Mouse (Mus musculus) stomach, postnatal 0 days (tissue): ENCODE results near the gene Mrvi1. TPM values are rescaled to one million over a fixed set of nuclear protein-coding genes. Genes with fewer than 3 reads are reported as not detected.
A peak's percentile ranks its signal among the peaks of the same experiment; 100 is the strongest.

Source experiments
- ATAC-seq: fragments of 200-750 bp; cut with Nextera tagmentation; 2 replicates; pipeline ENCODE4 v1.8.0; 2017; ENCODE audit not compliant: low FRiP score, low TSS enrichment
- DNase-seq: peaks from one replicate; pipeline ENCODE4 v3.0.0-alpha.2; 2016; ENCODE audit warnings: low spot score
- H3K27ac ChIP-seq: fragments of 300-500 bp; sonication (generic); replicated peaks from 2 replicates; pipeline ENCODE4 v1.5.1; 2014; ENCODE audit warnings: mild to moderate bottlenecking, control low read depth
- H3K27me3 ChIP-seq: fragments of 300-500 bp; sonication (generic); 2 replicates; pipeline ENCODE4 v1.6.1; 2014; ENCODE audit warnings: low read length; ENCODE audit not compliant: control insufficient read depth, insufficient read depth
- H3K36me3 ChIP-seq: fragments of 300-500 bp; sonication (generic); 2 replicates; pipeline ENCODE4 v1.6.1; 2014; ENCODE audit warnings: low read length, mixed read lengths; ENCODE audit not compliant: control insufficient read depth, insufficient read depth
- H3K4me1 ChIP-seq: fragments of 300-500 bp; sonication (generic); replicated peaks from 2 replicates; pipeline ENCODE4 v1.6.1; 2014; ENCODE audit warnings: antibody characterized with exemption; ENCODE audit not compliant: control insufficient read depth, insufficient read depth
- H3K4me2 ChIP-seq: fragments of 300-500 bp; sonication (generic); replicated peaks from 2 replicates; pipeline ENCODE4 v1.6.1; 2014; ENCODE audit warnings: low read depth, mild to moderate bottlenecking, control low read depth, moderate library complexity
- H3K4me3 ChIP-seq: fragments of 300-500 bp; sonication (generic); 2 replicates; pipeline ENCODE4 v1.5.1; 2014; ENCODE audit warnings: low read depth, low read length, control low read depth
- H3K9ac ChIP-seq: fragments of 300-500 bp; sonication (generic); 2 replicates; pipeline ENCODE4 v1.6.1; 2014; ENCODE audit warnings: mild to moderate bottlenecking, low read length, control low read depth, mixed read lengths
- H3K9me3 ChIP-seq: fragments of 300-500 bp; sonication (generic); 2 replicates; pipeline ENCODE4 v1.6.1; 2016; ENCODE audit warnings: low read length; ENCODE audit not compliant: control insufficient read depth
- CTCF ChIP-seq: IDR thresholded peaks from 2 replicates; pipeline ENCODE4 v1.5.1; 2016; ENCODE audit warnings: antibody characterized with exemption, low read depth, mild to moderate bottlenecking, moderate library complexity
- EP300 ChIP-seq: optimal IDR thresholded peaks from 2 replicates; pipeline ENCODE3; 2016; ENCODE audit warnings: antibody characterized with exemption
- WGBS: fragments of 180-500 bp; shearing (Covaris S2); extraction: QIAGEN DNeasy Blood & Tissue Kit; methylation state at CpG from one replicate; pipeline ENCODE4 v1.1.7; 2014; 5-methylcytosine and 5-hydroxymethylcytosine counted together
- polyA plus RNA-seq: library from polyadenylated mRNA; unstranded; fragments of >200 nt; fragmentation: Nextera tagmentation; extraction: Ambion mirVana; gene quantifications from 2 replicates; pipeline ENCODE4 v1.2.1, GENCODE M21; 2015

The Mrvi1 gene
- polyA plus RNA-seq, 1 experiment from 2014 or later = 8.4 TPM

GRCm38 (mm10) chr7:110853611-110854010 lies 128.7 kb downstream of the Mrvi1 start:
- 43% methylated on average over 10 of the region's 10 CpGs for WGBS
- Histone ChIP-seq H3K9me3 (no peaks in the 10 kb centered on the region), H3K27ac (no peak overlapping the region), H3K27me3 (no peaks in the 10 kb centered on the region), H3K4me1 (no peaks in the 10 kb centered on the region; the same call in 1 of the 2 replicates), H3K36me3 (no peaks in the 10 kb centered on the region), H3K4me3 (no peak overlapping the region), H3K9ac (no peak overlapping the region), H3K4me2 (no peak overlapping the region)
- no peak for ATAC-seq
- no peak for DNase-seq
- TF ChIP-seq CTCF (no peak), EP300 (no peak)

GRCm38 (mm10) chr7:110851541-110852203 lies 130.6 kb downstream of the Mrvi1 start:
- H3K4me2 ChIP-seq = no peak overlapping the region
- H3K9ac ChIP-seq = no peak overlapping the region
- 0 out of 2 replicates have a peak, but pooled peaks have one; percentile 8 for TF ChIP-seq CTCF
- no peak for TF ChIP-seq EP300
- peak; percentile 48 for DNase-seq
- no peaks in the 10 kb centered on the region for H3K9me3 ChIP-seq
- 63% methylated on average over 7 of the region's 7 CpGs for whole genome bisulfite sequencing
- H3K4me1 ChIP-seq = no peaks in the 10 kb centered on the region
- H3K36me3 ChIP-seq = no peaks in the 10 kb centered on the region
- peak overlapping the region; percentile 79 for H3K27ac ChIP-seq
- peak; percentile 82 for ATAC-seq
- no peak overlapping the region for H3K4me3 ChIP-seq
- no peaks in the 10 kb centered on the region for H3K27me3 ChIP-seq

GRCm38 (mm10) chr7:110848371-110848770 lies 133.9 kb downstream of the Mrvi1 start:
- H3K4me3 ChIP-seq = no peak overlapping the region
- ATAC-seq = no peak

GRCm38 (mm10) chr7:110847321-110847720 lies 134.9 kb downstream of the Mrvi1 start:
- no peak for ATAC-seq
- Histone ChIP-seq H3K4me1 (no peaks in the 10 kb centered on the region), H3K36me3 (no peaks in the 10 kb centered on the region), H3K9me3 (no peaks in the 10 kb centered on the region), H3K27ac (no peak overlapping the region), H3K27me3 (no peaks in the 10 kb centered on the region), H3K9ac (no peak overlapping the region), H3K4me2 (no peak overlapping the region), H3K4me3 (no peak overlapping the region)
- WGBS = 48% methylated on average over 2 of the region's 2 CpGs
- no peak for TF ChIP-seq EP300
- no peak for TF ChIP-seq CTCF
- DNase-seq = no peak

More at GRCm38 (mm10) chr7:110848371-110848770, 133.9 kb downstream of the Mrvi1 start:
- no peaks in the 10 kb centered on the region for H3K9me3 ChIP-seq
- DNase-seq = no peak
- no peaks in the 10 kb centered on the region for H3K4me1 ChIP-seq
- no peak overlapping the region for H3K27ac ChIP-seq
- no peak overlapping the region for H3K9ac ChIP-seq
- H3K27me3 ChIP-seq = no peaks in the 10 kb centered on the region
- H3K36me3 ChIP-seq = no peaks in the 10 kb centered on the region
- 100% methylated on average over 1 of the region's 1 CpGs for WGBS
- no peak overlapping the region for H3K4me2 ChIP-seq
- TF ChIP-seq CTCF (no peak), EP300 (no peak)

- WGBS = under 1% methylated on average over 41 of the region's 42 CpGs
- Histone ChIP-seq H3K4me2 (peak within 1 kb of the TSS; percentile 77), H3K9ac (peak within 1 kb of the TSS; percentile 74), H3K4me3 (peak within 1 kb of the TSS; percentile 75), H3K9me3 (no peaks in the 10 kb centered on the region), H3K4me1 (no peaks in the 10 kb centered on the region), H3K36me3 (no peaks in the 10 kb centered on the region), H3K27ac (peak within 1 kb of the TSS; percentile 95), H3K27me3 (no peaks in the 10 kb centered on the region)
- DNase-seq (peak; percentile 97), ATAC-seq (peak; percentile 91)
- TF ChIP-seq EP300 (no peak), CTCF (peak; percentile 79)
Measured at GRCm38 (mm10) chr7:110843916-110844874, 138.1 kb downstream of the Mrvi1 start, which contains the start of gene Rnf141. Gene Rnf141, minus strand, starts transcription at chr7:110844457.
